ENCODE assay signal across 15 mouse cellular contexts in the genomic region with DNA sequence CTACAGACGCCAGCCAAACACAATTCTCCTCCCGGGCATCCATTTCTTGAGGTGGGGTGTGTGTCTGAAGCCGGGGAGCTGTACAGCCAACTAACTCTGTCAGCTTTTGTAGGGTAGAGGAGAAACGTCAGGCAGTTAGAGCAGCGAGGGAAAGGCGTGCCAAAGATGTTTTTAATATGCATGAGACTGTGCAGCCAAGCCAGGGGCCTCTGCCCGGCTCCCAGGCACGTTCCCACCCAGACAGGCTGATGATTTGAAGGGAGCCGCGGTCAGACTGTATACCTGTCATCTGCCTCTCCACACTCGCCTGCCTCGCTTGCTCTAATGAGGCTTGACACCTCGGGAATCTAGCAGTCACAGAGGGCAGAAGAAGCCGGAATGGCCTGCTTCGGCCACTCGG. TPM values are rescaled to one million over a fixed set of nuclear protein-coding genes. Genes with fewer than 3 reads are reported as not detected.
DNase-seq lines count a peak whose midpoint lies in the region; ATAC-seq lines count a peak whose summit lies in the region.
"Had no signal": no experiment of that assay in that cellular context is flagged by ENCODE, and none has a peak within 500 bp of the region (broad histone marks: within the 10 kb centered on the region; RNA-seq: fewer than 3 reads in every experiment).

No protein-coding gene starts in this region.

- peak; percentile 55; the same call in 1 of the 2 replicates for ATAC-seq in hindbrain, embryonic 13.5 days (ENCODE audit: low FRiP score)
- no peak for ATAC-seq in hindbrain, embryonic 11.5 days (ENCODE audit: low FRiP score)
- ATAC-seq in forebrain, embryonic 16.5 days: peak; percentile 77
- 0 out of 2 replicates have a peak, but pooled peaks have one; percentile 18 for ATAC-seq in limb, embryonic 13.5 days (ENCODE audit: low FRiP score, low read depth)
- no peak for ATAC-seq in kidney, embryonic 16.5 days (ENCODE audit: low FRiP score, low TSS enrichment)

- H3K4me2 ChIP-seq in hindbrain, embryonic 13.5 days: peak overlapping the region; percentile 6; the same call in 1 of the 2 replicates
- no peak overlapping the region for H3K4me2 ChIP-seq in hindbrain, embryonic 11.5 days (replicated peaks; ENCODE audit: low read depth, low read length)
- H3K4me2 ChIP-seq in forebrain, embryonic 16.5 days (ENCODE audit: low read length): no peak overlapping the region
- H3K4me2 ChIP-seq in limb, embryonic 13.5 days (replicated peaks): peak overlapping the region; percentile 27
- H3K4me2 ChIP-seq in kidney, embryonic 16.5 days (replicated peaks; ENCODE audit: low read depth, low read length): no peak overlapping the region
- H3K4me2 ChIP-seq: limb, embryonic 15.5 days had no signal

- H3K27ac ChIP-seq in hindbrain, embryonic 13.5 days: peak overlapping the region; percentile 60; the same call in 1 of the 2 replicates
- no peak overlapping the region for H3K27ac ChIP-seq in hindbrain, embryonic 11.5 days (ENCODE audit: low read depth, low read length)
- 0 out of 2 replicates have a peak overlapping the region, but pooled peaks have one; percentile 48 for H3K27ac ChIP-seq in forebrain, embryonic 16.5 days (ENCODE audit: low read length)
- H3K27ac ChIP-seq in limb, embryonic 13.5 days: no peak overlapping the region
- no peak overlapping the region for H3K27ac ChIP-seq in kidney, embryonic 16.5 days (ENCODE audit: low read length)
- H3K27ac ChIP-seq: limb, embryonic 15.5 days had no signal

- H3K36me3 ChIP-seq in hindbrain, embryonic 13.5 days: no peaks in the 10 kb centered on the region
- H3K36me3 ChIP-seq in hindbrain, embryonic 11.5 days (ENCODE audit: control insufficient read depth, insufficient read depth, low read length): no peaks in the 10 kb centered on the region
- no peaks in the 10 kb centered on the region for H3K36me3 ChIP-seq in forebrain, embryonic 16.5 days (ENCODE audit: control insufficient read depth, insufficient read depth)
- no peaks in the 10 kb centered on the region for H3K36me3 ChIP-seq in limb, embryonic 13.5 days
- H3K36me3 ChIP-seq in kidney, embryonic 16.5 days (ENCODE audit: insufficient read depth, low read length): no peaks in the 10 kb centered on the region
- H3K36me3 ChIP-seq: limb, embryonic 15.5 days had no signal

- peaks cover 19% of the 10 kb centered on the region for H3K4me1 ChIP-seq in hindbrain, embryonic 13.5 days (replicated peaks)
- H3K4me1 ChIP-seq in hindbrain, embryonic 11.5 days (replicated peaks; ENCODE audit: control insufficient read depth, insufficient read depth, low read length): no peaks in the 10 kb centered on the region
- peaks cover 16% of the 10 kb centered on the region for H3K4me1 ChIP-seq in forebrain, embryonic 16.5 days (replicated peaks; ENCODE audit: control insufficient read depth, insufficient read depth, low read length)
- peaks cover 24% of the 10 kb centered on the region for H3K4me1 ChIP-seq in limb, embryonic 13.5 days
- peaks cover 4% of the 10 kb centered on the region; the same call in 1 of the 2 replicates for H3K4me1 ChIP-seq in kidney, embryonic 16.5 days (ENCODE audit: insufficient read depth, low read length)

- H3K4me3 ChIP-seq in hindbrain, embryonic 13.5 days: no peak overlapping the region
- no peak overlapping the region for H3K4me3 ChIP-seq in hindbrain, embryonic 11.5 days (ENCODE audit: low read depth, low read length)
- no peak overlapping the region for H3K4me3 ChIP-seq in forebrain, embryonic 16.5 days (replicated peaks; ENCODE audit: low read length)
- H3K4me3 ChIP-seq in limb, embryonic 13.5 days: no peak overlapping the region
- no peak overlapping the region for H3K4me3 ChIP-seq in kidney, embryonic 16.5 days (ENCODE audit: low read length)
- H3K4me3 ChIP-seq: limb, embryonic 15.5 days had no signal

- H3K9me3 ChIP-seq in hindbrain, embryonic 13.5 days: no peaks in the 10 kb centered on the region
- no peaks in the 10 kb centered on the region for H3K9me3 ChIP-seq in hindbrain, embryonic 11.5 days (ENCODE audit: control insufficient read depth, low read length)
- no peaks in the 10 kb centered on the region for H3K9me3 ChIP-seq in forebrain, embryonic 16.5 days (ENCODE audit: control insufficient read depth, low read length)
- no peaks in the 10 kb centered on the region for H3K9me3 ChIP-seq in limb, embryonic 13.5 days
- peaks cover 4% of the 10 kb centered on the region; the same call in 1 of the 2 replicates for H3K9me3 ChIP-seq in kidney, embryonic 16.5 days (ENCODE audit: low read length)
- H3K9me3 ChIP-seq: limb, embryonic 15.5 days had no signal

- peak overlapping the region; percentile 10; the same call in 1 of the 2 replicates for H3K9ac ChIP-seq in hindbrain, embryonic 13.5 days
- H3K9ac ChIP-seq in hindbrain, embryonic 11.5 days (ENCODE audit: low read depth, low read length): no peak overlapping the region
- no peak overlapping the region for H3K9ac ChIP-seq in forebrain, embryonic 16.5 days (replicated peaks; ENCODE audit: low read depth, low read length)
- no peak overlapping the region for H3K9ac ChIP-seq in limb, embryonic 13.5 days
- no peak overlapping the region for H3K9ac ChIP-seq in kidney, embryonic 16.5 days (replicated peaks; ENCODE audit: low read length)
- H3K9ac ChIP-seq: limb, embryonic 15.5 days had no signal

- 0 out of 2 replicates have a peak, but pooled peaks cover 5% of the 10 kb centered on the region for H3K27me3 ChIP-seq in hindbrain, embryonic 13.5 days
- H3K27me3 ChIP-seq in hindbrain, embryonic 11.5 days (ENCODE audit: control insufficient read depth, insufficient read depth, low read length): no peaks in the 10 kb centered on the region
- H3K27me3 ChIP-seq in forebrain, embryonic 16.5 days (replicated peaks; ENCODE audit: control insufficient read depth, insufficient read depth, low read length): no peaks in the 10 kb centered on the region
- peaks cover 36% of the 10 kb centered on the region for H3K27me3 ChIP-seq in limb, embryonic 13.5 days
- peaks cover 25% of the 10 kb centered on the region for H3K27me3 ChIP-seq in kidney, embryonic 16.5 days (ENCODE audit: insufficient read depth, low read length)

- 51% methylated on average over 16 of the region's 16 CpGs for WGBS in hindbrain, embryonic 13.5 days
- 67% methylated on average over 16 of the region's 16 CpGs for WGBS in hindbrain, embryonic 11.5 days
- WGBS in forebrain, embryonic 16.5 days: 35% methylated on average over 16 of the region's 16 CpGs
- 19% methylated on average over 16 of the region's 16 CpGs for WGBS in limb, embryonic 13.5 days
- WGBS in kidney, embryonic 16.5 days: 21% methylated on average over 16 of the region's 16 CpGs

- DNase-seq in hindbrain, embryonic 11.5 days (ENCODE audit: low spot score): no peak
- DNase-seq in retina, embryonic 14.5 days (ENCODE audit: low spot score): peak; percentile 71
- no peak for DNase-seq in layer of hippocampus, postnatal 36 days
- DNase-seq: heart, adult 11 months; kidney, adult 2 months; thymus, postnatal 4 days had no signal

RNA-seq across cellular contexts. Expression of gene Gm10803, which starts 38.4 kb away (rescaled TPM):
- polyA plus RNA-seq in hindbrain, embryonic 13.5 days (2015; fragmentation: Nextera tagmentation; extraction: Ambion mirVana): not detected in 2 replicates
- not detected in 2 replicates for polyA plus RNA-seq in hindbrain, embryonic 11.5 days (2014; fragmentation: Nextera tagmentation; extraction: Ambion mirVana)
- polyA plus RNA-seq in forebrain, embryonic 16.5 days (2015; fragmentation: Nextera tagmentation; extraction: Ambion mirVana): not detected in 2 replicates
- polyA plus RNA-seq in limb, embryonic 13.5 days (2015; fragmentation: Nextera tagmentation; extraction: Ambion mirVana): not detected in 2 replicates
- total RNA-seq in layer of hippocampus, postnatal 36 days (2021): not detected
- not detected in 2 replicates for polyA plus RNA-seq in kidney, embryonic 16.5 days (2015; fragmentation: Nextera tagmentation; extraction: Ambion mirVana)
- total RNA-seq: layer of hippocampus, adult 8-10 months; monocyte, adult 5-6 weeks had no signal
- polyA plus RNA-seq: kidney, adult 2 months; limb, embryonic 15.5 days; lung, embryonic 16.5 days; stomach, embryonic 14.5 days had no signal

RNA-seq across cellular contexts. Expression of gene Cd82, which starts 59.1 kb away (rescaled TPM):
- 19.8 and 23.7 TPM in 2 replicates for polyA plus RNA-seq in hindbrain, embryonic 13.5 days (2015; fragmentation: Nextera tagmentation; extraction: Ambion mirVana)
- 6.2 and 6.3 TPM in 2 replicates for polyA plus RNA-seq in hindbrain, embryonic 11.5 days (2014; fragmentation: Nextera tagmentation; extraction: Ambion mirVana)
- 18.3 and 22.1 TPM in 2 replicates for polyA plus RNA-seq in forebrain, embryonic 16.5 days (2015; fragmentation: Nextera tagmentation; extraction: Ambion mirVana)
- 29.5 and 30.0 TPM in 2 replicates for polyA plus RNA-seq in limb, embryonic 13.5 days (2015; fragmentation: Nextera tagmentation; extraction: Ambion mirVana)
- total RNA-seq in layer of hippocampus, postnatal 36 days (2021): 10 to 100 TPM; 21.6 to 23.5 TPM
- 64.1 and 71.8 TPM in 2 replicates for polyA plus RNA-seq in kidney, embryonic 16.5 days (2015; fragmentation: Nextera tagmentation; extraction: Ambion mirVana)

Comparison
In these comparisons a context has a peak if more than half of its experiments do, and no peak if none do; other contexts are left out.
1. ATAC-seq: peak in hindbrain, embryonic 13.5 days (single experiment), forebrain, embryonic 16.5 days (single experiment) and limb, embryonic 13.5 days (single experiment); none in hindbrain, embryonic 11.5 days (single experiment) and kidney, embryonic 16.5 days (single experiment).
2. H3K27ac ChIP-seq: peak in hindbrain, embryonic 13.5 days (single experiment) and forebrain, embryonic 16.5 days (single experiment); none in hindbrain, embryonic 11.5 days (single experiment), limb, embryonic 13.5 days (single experiment) and kidney, embryonic 16.5 days (single experiment).
3. H3K4me2 ChIP-seq: peak in hindbrain, embryonic 13.5 days (single experiment) and limb, embryonic 13.5 days (single experiment); none in hindbrain, embryonic 11.5 days (single experiment), forebrain, embryonic 16.5 days (single experiment) and kidney, embryonic 16.5 days (single experiment).